Mouse (Mus musculus): ENCODE data around the gene Abcc9. TPM values are rescaled to one million over a fixed set of nuclear protein-coding genes. Genes with fewer than 3 reads are reported as not detected.

Abcc9 gene
- polyA plus RNA-seq, 1 experiment from 2014 or later, result 3.1 TPM

DNA sequence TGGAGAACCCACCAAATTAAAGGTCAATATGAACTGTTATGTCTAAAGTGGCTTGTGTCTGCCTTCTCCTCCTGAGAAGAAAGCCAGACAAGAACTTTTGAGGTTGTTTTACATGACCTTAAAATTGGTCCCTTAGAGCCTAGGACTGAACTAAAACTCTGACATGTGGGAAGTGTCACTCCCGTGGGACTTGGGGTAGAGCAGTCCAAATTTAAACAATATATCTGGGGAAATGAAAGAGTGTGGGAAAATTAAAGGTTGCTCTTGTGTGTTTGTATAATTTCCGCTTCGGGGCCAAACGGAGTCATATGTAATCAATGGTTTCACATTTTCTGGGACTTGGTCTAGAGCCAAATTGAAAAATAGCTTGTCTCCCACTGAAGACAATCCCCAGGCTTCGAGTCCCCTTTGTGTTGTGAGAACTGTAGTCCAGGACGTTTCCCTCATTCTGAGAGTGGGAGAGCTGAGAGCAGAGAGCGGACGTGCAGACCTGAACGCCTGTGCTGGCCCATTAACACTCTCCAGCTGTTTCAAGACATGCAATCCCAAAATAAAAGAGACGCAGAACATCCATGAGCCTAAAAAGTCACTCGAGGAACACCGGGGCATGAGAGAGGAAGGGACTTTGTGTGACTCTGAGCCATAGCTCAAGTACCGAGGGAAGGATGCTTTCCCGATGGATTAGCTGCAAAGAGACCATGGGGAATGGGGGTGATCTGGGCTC lies 30.6 kb upstream of the Abcc9 start:
- Histone ChIP-seq H3K4me2 (replicated peaks) (no peak overlapping the region), H3K27ac (replicated peaks) (no peak overlapping the region), H3K9me3 (no peaks in the 10 kb centered on the region), H3K36me3 (no peaks in the 10 kb centered on the region), H3K4me1 (no peaks in the 10 kb centered on the region), H3K4me3 (no peak overlapping the region), H3K9ac (replicated peaks) (no peak overlapping the region), H3K27me3 (no peaks in the 10 kb centered on the region)
- WGBS, result 76% methylated on average over 14 of the region's 14 CpGs
- ATAC-seq (ENCODE audit: low FRiP score, low read depth), result no peak

DNA sequence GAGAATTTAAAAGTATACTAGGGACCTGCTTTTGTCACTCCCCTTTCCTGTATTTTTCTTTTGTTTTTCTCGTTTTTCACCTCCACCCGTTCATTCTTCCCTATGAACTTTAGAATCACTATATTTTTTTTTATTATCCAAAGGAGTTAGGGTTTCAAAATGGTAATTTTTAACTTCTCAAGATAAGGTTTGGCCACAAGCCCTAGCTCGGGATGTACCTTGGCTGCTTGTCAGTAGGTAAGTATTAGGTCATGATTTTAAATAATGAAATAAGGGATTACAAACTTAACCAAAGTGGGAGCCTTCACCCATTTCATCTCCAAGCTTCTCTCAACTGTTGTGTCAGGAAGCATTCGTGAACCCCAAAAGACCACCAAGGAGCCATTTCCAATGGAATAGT lies 23.9 kb upstream of the Abcc9 start:
- H3K27ac ChIP-seq (replicated peaks), result no peak overlapping the region
- no peak for ATAC-seq (ENCODE audit: low FRiP score, low read depth)
- no peaks in the 10 kb centered on the region for H3K27me3 ChIP-seq
- no peak overlapping the region for H3K4me3 ChIP-seq
- H3K36me3 ChIP-seq, result no peaks in the 10 kb centered on the region
- 87% methylated on average over 4 of the region's 4 CpGs for WGBS
- peaks cover 7% of the 10 kb centered on the region; the same call in 1 of the 2 replicates for H3K9me3 ChIP-seq
- no peaks in the 10 kb centered on the region for H3K4me1 ChIP-seq
- no peak overlapping the region for H3K9ac ChIP-seq (replicated peaks)
- no peak overlapping the region for H3K4me2 ChIP-seq (replicated peaks)

- no peak for ATAC-seq (ENCODE audit: low FRiP score, low read depth)
- 87% methylated on average over 8 of the region's 8 CpGs for WGBS
Measured at GRCm38 (mm10) chr6:142721731-142722130, 19.6 kb upstream of the Abcc9 start.

DNA sequence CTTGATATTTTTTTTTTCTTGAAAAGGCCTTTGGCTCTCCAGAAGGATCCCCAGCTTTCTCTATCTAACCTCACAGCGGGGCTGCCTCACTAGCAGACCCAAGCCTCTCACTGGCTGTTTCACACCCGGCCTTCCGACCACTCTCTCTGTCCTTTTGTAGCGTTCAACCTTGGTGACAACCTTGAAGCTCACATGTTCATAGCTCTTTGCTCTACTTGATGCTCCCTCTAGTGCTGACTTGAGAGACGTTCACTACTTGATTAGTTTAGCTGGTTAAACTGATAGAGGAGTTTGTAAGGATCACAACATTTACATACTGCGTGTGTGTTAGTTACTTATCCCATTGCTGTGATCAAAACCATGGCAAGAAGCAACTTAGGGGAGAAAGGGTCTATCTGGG lies 18.5 kb upstream of the Abcc9 start:
- Histone ChIP-seq H3K4me1 (no peaks in the 10 kb centered on the region), H3K4me3 (no peak overlapping the region), H3K27me3 (no peaks in the 10 kb centered on the region), H3K9ac (replicated peaks) (no peak overlapping the region), H3K4me2 (replicated peaks) (no peak overlapping the region), H3K36me3 (no peaks in the 10 kb centered on the region), H3K27ac (replicated peaks) (no peak overlapping the region), H3K9me3 (peaks cover 7% of the 10 kb centered on the region; the same call in 1 of the 2 replicates)
- WGBS, result 68% methylated on average over 6 of the region's 6 CpGs
- no peak for ATAC-seq (ENCODE audit: low FRiP score, low read depth)

More at GRCm38 (mm10) chr6:142721731-142722130, 19.6 kb upstream of the Abcc9 start:
- H3K36me3 ChIP-seq, result no peaks in the 10 kb centered on the region
- H3K9ac ChIP-seq (replicated peaks), result no peak overlapping the region
- H3K4me3 ChIP-seq, result no peak overlapping the region
- no peaks in the 10 kb centered on the region for H3K4me1 ChIP-seq
- no peak overlapping the region for H3K27ac ChIP-seq (replicated peaks)
- peaks cover 7% of the 10 kb centered on the region; the same call in 1 of the 2 replicates for H3K9me3 ChIP-seq
- H3K27me3 ChIP-seq, result no peaks in the 10 kb centered on the region
- no peak overlapping the region for H3K4me2 ChIP-seq (replicated peaks)

GRCm38 (mm10) chr6:142718167-142718566 lies 16.1 kb upstream of the Abcc9 start:
- Histone ChIP-seq H3K9me3 (peaks cover 7% of the 10 kb centered on the region; the same call in 1 of the 2 replicates), H3K36me3 (no peaks in the 10 kb centered on the region), H3K27me3 (no peaks in the 10 kb centered on the region), H3K4me3 (no peak overlapping the region), H3K4me2 (replicated peaks) (no peak overlapping the region), H3K27ac (replicated peaks) (no peak overlapping the region), H3K4me1 (no peaks in the 10 kb centered on the region), H3K9ac (replicated peaks) (no peak overlapping the region)
- 81% methylated on average over 7 of the region's 7 CpGs for WGBS
- no peak for ATAC-seq (ENCODE audit: low FRiP score, low read depth)

- WGBS, result 80% methylated on average over 4 of the region's 4 CpGs
Measured at GRCm38 (mm10) chr6:142717186-142717585, 15.1 kb upstream of the Abcc9 start.

DNA sequence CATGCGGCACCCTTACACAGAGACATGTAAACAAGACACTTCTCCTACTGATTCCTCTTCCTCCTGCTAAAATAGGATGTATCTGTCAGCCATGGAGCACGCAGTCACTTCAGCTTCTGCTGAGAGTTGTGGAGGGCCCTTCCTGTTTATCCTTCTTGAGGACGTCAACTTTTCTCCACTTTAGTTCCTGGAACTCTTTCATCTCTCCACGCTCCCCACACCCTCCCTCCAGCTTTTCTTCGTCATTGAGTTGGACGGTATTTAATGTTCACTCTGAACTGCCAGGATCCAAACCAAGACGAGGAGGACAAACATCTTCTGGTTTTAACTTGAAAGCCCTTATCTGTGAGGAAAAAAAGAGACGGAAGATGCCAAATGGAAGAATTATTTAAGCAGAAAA lies 12.9 kb upstream of the Abcc9 start:
- no peak for ATAC-seq (ENCODE audit: low FRiP score, low read depth)
- Histone ChIP-seq H3K27me3 (no peaks in the 10 kb centered on the region), H3K4me2 (replicated peaks) (no peak overlapping the region), H3K36me3 (no peaks in the 10 kb centered on the region), H3K9ac (replicated peaks) (no peak overlapping the region), H3K4me1 (no peaks in the 10 kb centered on the region), H3K4me3 (no peak overlapping the region), H3K9me3 (no peaks in the 10 kb centered on the region), H3K27ac (replicated peaks) (no peak overlapping the region)
- WGBS, result 84% methylated on average over 8 of the region's 8 CpGs

More at GRCm38 (mm10) chr6:142717186-142717585, 15.1 kb upstream of the Abcc9 start:
- Histone ChIP-seq H3K4me3 (no peak overlapping the region), H3K36me3 (no peaks in the 10 kb centered on the region), H3K27ac (replicated peaks) (no peak overlapping the region), H3K9me3 (no peaks in the 10 kb centered on the region), H3K4me1 (no peaks in the 10 kb centered on the region), H3K27me3 (no peaks in the 10 kb centered on the region), H3K4me2 (replicated peaks) (no peak overlapping the region), H3K9ac (replicated peaks) (no peak overlapping the region)
- ATAC-seq (ENCODE audit: low FRiP score, low read depth), result no peak

DNA sequence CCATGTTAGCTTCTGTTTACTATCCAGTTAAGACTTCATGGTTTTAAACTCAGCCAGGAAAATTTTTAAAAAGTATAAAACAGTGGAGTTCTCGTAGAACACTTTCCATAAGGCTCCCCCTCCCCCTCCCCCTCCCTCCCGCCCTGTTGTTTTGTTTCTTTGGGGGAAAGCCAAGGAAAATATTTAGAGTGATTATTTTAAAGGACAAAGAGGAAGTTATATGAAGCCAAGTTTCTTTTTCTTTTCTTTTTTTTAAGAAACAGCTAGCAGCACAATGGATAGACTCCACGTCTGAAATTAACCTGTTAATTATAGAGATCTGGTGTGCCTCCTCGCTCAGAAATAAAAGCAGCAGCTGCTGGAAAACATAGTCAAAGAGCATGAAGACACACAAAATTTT lies 9.0 kb upstream of the Abcc9 start:
- Histone ChIP-seq H3K4me1 (no peaks in the 10 kb centered on the region), H3K4me3 (no peak overlapping the region), H3K36me3 (no peaks in the 10 kb centered on the region), H3K27me3 (no peaks in the 10 kb centered on the region), H3K27ac (replicated peaks) (no peak overlapping the region), H3K9ac (replicated peaks) (no peak overlapping the region), H3K4me2 (replicated peaks) (no peak overlapping the region), H3K9me3 (no peaks in the 10 kb centered on the region)
- WGBS, result 68% methylated on average over 4 of the region's 4 CpGs
- ATAC-seq (ENCODE audit: low FRiP score, low read depth), result no peak

GRCm38 (mm10) chr6:142710690-142711089 lies 8.6 kb upstream of the Abcc9 start:
- Histone ChIP-seq H3K27ac (replicated peaks) (no peak overlapping the region), H3K9me3 (no peaks in the 10 kb centered on the region), H3K4me1 (no peaks in the 10 kb centered on the region), H3K9ac (replicated peaks) (no peak overlapping the region), H3K27me3 (no peaks in the 10 kb centered on the region), H3K4me2 (replicated peaks) (no peak overlapping the region), H3K4me3 (no peak overlapping the region), H3K36me3 (no peaks in the 10 kb centered on the region)
- WGBS, result 89% methylated on average over 6 of the region's 6 CpGs
- no peak for ATAC-seq (ENCODE audit: low FRiP score, low read depth)

DNA sequence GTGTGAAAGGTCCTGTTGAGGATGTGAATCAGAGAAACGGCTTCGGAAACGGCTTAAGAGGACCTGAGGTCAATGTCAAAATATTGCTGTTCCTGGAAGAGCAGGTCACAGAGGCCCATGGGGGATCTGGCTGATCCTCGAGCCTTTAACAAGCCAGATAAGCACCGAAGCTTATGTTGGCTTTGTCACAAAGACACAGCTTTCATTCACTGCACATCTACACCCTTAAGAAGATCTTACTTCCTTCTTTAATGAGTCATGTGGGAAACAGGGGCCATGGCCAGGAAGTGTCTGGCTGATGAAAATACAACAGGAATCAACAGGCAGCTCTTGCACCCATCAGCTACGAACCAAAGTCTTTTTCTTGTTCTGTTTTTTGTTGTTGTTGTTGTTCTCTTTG lies 6.3 kb upstream of the Abcc9 start:
- Histone ChIP-seq H3K36me3 (no peaks in the 10 kb centered on the region), H3K27ac (replicated peaks) (no peak overlapping the region), H3K4me3 (no peak overlapping the region), H3K4me2 (replicated peaks) (no peak overlapping the region), H3K9me3 (no peaks in the 10 kb centered on the region), H3K27me3 (0 out of 2 replicates have a peak, but pooled peaks cover 3% of the 10 kb centered on the region), H3K9ac (replicated peaks) (no peak overlapping the region), H3K4me1 (no peaks in the 10 kb centered on the region)
- ATAC-seq (ENCODE audit: low FRiP score, low read depth), result no peak
- 85% methylated on average over 6 of the region's 6 CpGs for whole genome bisulfite sequencing

DNA sequence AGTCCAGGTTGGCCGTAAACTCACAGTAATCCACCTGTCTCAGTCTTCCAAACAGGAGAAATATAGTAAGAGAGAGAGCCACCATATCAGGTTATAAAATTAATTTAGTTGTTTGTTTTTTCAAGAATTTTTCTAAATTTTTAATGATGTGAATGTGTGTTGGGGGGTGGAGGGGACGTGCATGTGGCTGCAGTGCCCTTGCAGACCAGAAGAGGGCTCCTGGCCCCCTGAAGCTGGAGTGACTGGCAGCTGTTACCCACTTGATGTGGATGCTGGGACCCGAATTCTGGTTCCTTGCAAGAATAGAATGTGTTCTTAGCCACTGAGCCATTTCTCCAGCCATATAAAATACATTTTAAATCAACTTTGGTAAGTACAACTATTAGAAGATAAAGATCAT lies 4.6 kb upstream of the Abcc9 start:
- Histone ChIP-seq H3K9me3 (no peaks in the 10 kb centered on the region), H3K4me2 (replicated peaks) (no peak overlapping the region), H3K4me1 (peaks cover 9% of the 10 kb centered on the region), H3K27me3 (peaks cover 11% of the 10 kb centered on the region), H3K9ac (replicated peaks) (no peak overlapping the region), H3K36me3 (no peaks in the 10 kb centered on the region), H3K27ac (replicated peaks) (no peak overlapping the region), H3K4me3 (no peak overlapping the region)
- no peak for ATAC-seq (ENCODE audit: low FRiP score, low read depth)
- WGBS, result 75% methylated on average over 3 of the region's 3 CpGs

- Histone ChIP-seq H3K4me3 (no peak overlapping the region), H3K27me3 (peaks cover 19% of the 10 kb centered on the region), H3K9me3 (no peaks in the 10 kb centered on the region), H3K9ac (replicated peaks) (no peak overlapping the region), H3K4me1 (peaks cover 9% of the 10 kb centered on the region), H3K36me3 (no peaks in the 10 kb centered on the region), H3K27ac (replicated peaks) (no peak overlapping the region), H3K4me2 (replicated peaks) (no peak overlapping the region)
- 86% methylated on average over 11 of the region's 11 CpGs for WGBS
- no peak for ATAC-seq (ENCODE audit: low FRiP score, low read depth)
Measured at GRCm38 (mm10) chr6:142703441-142703930, 1.4 kb upstream of the Abcc9 start.

Measured in midbrain, embryonic 12.5 days (tissue).